Mouse (Mus musculus) adrenal gland, postnatal 25 days (tissue): Measurements from ENCODE around the gene Hrasls5. TPM values are rescaled to one million over a fixed set of nuclear protein-coding genes. Genes with fewer than 3 reads are reported as not detected.

Experiments used
- DNase-seq: peaks from one replicate; pipeline ENCODE4 v3.0.0; 2021; ENCODE audit warnings: mixed read lengths
- total RNA-seq: library from RNA; stranded (reverse); gene quantifications from 2 replicates; pipeline ENCODE4 v1.2.3, GENCODE M21; 2021

The Hrasls5 gene
- total RNA-seq, 1 experiment from 2014 or later: not detected

DNA sequence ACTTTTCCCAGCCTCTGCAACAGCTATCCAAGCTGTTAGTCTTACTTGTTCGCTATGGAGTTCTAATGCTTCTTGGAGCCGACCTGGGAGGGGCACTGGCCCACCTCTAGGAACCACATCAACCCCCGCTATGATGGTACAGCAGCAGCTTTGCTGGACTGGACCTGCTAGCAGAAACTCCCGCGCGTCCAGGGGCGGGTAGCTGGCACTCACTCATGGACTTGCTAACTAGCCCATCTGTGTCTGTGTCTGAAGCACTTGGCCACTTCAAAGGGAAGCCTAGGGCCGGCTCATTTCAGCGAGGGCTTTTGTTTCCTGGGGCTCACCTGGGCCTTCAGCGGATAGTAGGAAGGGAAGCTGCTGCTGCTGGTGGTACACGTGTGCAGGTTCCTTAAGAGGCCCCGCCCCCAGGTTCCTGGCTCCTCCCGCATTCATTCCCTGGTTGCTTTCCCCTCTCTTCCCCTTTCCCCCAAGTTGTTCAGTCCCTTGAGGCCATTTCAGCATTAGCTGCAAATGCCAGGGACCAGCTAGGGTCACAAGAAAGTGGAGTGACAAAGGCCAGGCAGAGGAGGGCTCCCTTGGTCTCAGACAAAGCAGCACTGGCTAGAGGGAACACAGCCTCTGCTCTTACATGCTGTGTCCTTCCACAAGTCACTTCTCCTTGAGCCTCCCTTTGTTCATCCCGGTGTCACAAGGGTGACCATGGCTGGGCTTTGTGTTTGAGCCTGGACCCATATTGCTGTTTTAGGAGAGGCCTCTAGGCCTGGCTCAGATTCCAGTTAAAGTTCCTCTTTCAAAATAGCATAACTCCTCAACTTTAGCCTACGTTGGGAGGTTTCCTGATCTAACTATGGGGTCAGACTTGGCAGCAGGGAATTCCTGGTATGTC, 5.3 kb upstream of the Hrasls5 start, which contains the start of gene Lgals12:
TSS of gene Lgals12 (minus strand) at position 393 of the 889 bp plus-strand sequence.
- DNase-seq: peak; percentile 25

DNA sequence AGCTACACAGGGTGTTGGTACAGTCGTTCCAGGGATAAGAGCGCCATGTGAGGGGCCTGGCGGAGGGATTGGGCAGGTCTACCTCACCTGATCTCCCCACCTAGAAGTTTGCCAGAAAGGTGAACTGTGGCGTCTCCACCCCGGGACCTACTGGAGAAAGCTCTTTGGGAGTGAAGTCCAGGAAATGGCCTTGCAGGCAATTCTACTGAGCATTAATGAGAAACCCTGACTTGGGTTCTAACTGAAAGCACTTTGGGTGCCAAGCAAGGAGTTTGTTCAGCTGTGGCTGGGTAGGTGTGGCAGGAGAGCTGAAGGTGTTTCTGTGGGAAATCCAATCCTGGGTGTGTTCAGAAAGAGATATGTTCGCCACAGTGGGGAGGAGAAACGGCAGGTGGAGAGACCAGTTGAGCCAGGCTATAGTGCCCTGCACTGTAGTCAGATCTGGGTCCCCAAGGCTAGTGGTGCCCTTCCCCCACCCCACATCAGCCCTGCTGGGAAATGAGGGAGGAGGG, 4.6 kb upstream of the Hrasls5 start:
- DNase-seq: no peak

DNA sequence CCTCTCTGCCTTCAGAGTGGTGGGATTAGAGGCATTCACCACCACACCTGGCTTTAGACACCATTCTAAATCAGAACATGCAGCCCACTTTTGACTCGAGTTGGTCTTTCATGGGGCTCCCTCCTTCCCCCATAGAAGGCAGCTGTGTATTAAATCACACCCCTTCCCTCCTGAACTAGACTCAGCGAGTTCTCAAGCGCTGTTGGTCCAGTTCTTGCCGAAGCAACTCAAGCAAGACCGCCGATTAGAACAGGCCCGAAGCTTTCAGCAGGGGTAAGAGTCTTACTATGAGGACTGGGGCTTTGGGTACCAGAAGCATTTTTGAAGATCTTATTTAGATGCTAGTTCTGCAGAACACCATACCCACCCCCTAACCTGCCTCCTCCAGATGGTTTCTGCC, 810 bp downstream of the Hrasls5 start:
- no peak for DNase-seq

DNA sequence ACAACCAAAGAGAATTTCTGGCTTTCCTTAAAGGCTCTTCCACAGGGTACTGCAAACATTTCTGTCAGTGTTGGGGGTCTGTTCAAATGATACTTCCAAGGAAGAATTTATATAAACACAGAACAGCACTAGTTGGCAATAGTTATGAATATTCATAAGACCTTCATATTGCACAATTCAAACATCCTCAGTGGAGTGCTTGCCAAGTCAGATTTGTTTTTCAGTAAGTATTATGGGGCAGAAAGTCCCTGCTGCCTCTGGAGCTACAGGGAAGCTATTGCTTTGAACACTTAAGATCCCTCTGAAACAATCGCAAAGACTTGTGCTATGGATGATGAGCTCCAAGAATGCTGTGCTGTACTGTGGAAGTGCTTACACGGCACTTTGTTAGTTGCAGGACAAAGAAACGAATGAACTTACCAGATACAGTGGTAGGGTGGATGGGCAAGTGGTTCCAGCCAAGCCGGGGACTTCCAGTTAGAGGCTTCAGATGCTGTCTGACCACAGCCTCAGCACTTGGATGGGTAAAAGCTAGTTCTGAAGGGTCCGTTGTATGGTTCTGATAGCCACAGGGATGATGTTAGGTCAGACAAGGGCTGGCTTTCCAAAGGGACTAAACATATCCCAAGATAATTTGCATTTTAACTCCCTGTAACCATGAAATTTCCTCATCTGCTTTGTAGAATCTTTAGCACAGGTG, 4.0 kb downstream of the Hrasls5 start:
- DNase-seq: no peak

DNA sequence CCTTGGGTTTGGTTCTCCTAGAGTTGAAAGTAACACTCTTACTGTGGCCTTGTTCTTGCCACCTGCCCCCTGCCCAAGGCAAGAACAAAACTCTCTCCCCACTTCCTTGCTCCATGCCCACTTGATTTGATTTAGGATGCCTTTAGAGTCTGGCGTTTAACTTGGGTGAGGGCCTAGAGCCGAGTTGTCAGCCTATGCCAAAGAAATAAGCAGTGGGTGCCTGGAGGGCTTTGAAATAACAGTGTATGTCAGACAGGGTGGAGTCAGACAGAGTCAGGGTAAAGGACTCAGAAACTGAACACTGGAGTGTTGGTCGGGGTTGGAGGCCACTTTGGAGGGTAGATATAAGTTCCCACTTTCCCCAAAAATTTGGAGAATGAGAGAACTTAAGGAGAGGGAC, 4.7 kb downstream of the Hrasls5 start:
- DNase-seq: no peak

DNA sequence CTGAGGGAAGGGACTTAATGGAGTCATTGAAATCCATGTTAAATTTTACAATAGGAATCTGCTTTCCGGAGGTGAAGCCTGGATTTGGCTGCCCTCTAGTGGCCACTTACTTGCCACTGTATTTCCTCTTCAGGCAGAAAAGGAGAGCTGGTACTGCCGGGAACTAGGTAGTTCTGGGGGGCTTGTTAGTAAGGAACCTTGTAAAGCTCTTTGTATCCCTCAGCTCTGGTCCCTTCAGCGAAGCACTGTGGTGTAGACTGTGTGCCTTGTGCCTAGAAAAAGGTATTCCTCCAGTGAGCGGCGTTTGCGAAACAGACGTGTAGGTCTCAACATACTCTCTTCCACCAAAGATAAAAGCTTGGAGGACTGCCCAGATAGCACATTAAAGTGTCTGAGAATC, 5.4 kb downstream of the Hrasls5 start:
- peak; percentile 61 for DNase-seq

DNA sequence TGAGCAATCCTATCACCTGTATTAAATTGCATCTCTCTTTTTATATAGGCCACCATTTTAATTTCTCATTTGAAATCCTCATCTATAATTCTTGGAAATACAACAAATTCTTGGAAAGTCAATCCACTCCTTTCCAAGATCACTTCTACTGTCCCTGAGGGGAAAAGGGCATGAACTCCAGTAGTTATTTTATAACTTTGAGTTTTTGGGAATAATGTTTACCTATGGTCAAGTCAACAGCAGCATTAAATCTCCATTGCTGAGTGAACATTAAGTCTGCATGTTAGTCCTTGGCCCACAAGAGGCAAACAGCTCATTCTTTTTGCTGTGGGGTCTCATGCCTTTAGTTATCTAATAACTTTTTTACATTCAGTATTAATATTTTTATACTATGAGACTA, 20.7 kb downstream of the Hrasls5 start:
- DNase-seq: no peak

DNA sequence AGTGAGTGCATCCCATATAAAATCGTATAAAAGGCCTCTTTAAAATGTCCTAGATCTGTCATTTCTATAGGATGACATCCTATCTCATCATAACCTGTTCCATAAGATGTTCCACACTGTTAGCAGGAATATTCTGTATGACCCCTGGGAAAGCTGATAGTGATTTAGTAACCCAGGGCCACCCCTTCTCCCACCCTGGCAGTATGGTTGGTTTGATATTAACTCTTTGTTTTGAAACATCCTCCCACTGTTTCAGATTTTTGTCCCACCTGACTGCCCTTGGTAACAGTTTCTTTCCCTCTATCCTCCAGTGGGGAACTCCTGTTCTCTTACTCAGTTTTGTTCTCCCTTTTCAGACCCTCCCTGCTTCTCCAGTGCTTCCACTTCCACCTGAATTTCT, 21.4 kb downstream of the Hrasls5 start:
- no peak for DNase-seq

DNA sequence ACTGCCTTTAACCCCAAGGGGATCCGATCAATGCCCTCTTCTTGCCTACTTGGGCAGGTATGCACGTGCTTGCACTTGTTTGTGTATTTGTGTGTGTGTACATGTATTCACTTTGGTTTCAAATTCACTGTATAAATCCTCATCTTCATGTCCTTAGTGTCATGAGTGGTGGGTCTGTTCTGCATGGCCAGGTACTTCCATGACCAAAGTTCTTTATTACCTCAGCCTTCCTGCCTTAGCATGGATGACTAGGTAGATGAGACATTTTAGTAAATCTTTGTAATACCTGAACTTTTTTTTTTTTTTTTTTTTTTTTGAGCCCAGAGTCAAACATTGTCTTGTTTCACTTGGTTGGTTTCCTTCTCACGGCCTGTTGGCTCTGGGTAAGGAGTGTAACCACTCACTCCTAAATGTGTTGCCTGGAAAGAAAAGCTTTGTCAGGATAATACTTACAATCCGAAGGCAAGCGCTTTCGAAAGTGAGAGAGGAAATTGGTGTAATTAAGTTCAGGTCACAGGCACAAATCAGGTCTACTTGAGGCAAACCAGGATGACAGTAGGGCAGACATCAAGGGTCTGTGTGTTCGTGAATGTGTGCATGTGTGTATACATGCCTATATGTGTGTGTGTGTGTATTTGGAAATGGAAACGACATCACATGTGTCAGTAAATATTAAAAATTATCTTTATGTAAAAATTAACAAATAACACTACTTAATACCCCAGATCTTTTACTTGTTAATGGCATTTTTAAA, 36.7 kb downstream of the Hrasls5 start:
- DNase-seq: no peak

DNA sequence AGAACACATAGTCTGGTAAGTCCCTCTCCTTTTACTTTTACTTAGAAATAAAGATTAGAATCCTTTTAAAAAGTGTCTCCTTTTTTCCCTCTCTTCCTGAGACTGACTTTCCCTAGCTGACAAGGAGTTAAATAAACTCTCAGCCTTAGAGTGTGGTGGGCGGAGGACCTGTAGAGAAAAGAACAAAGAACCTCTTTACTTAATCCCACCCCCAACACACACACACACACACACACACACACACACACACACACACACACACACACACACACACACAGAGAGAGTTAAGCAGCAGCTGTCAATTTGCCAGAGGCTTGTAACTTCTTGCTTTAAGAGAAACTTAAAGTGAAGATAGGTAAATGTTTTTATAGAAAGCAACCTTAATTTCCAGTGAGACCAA, 59.7 kb downstream of the Hrasls5 start:
- DNase-seq: no peak

DNA sequence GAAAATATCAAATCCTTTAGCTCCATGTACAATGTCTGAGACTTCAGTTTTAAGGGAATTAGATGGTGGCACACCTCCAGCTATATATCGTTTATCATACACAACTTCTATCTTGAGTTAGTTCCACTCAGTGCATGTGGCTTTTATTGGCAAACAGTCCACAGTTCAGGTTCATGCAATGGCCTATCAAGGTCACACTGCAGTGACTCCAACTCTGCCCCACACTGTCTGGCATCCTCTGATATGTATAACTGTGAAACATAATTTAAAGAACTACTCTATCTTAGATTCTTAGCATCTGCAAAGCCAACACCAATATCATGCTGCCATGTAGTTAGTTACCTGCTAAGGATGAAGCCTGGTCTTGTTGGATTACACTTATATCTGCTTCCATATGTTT, 75.6 kb downstream of the Hrasls5 start:
- no peak for DNase-seq

Other genes starting within 250 kb of the Hrasls5 start
- gene Spindoc, start 229.5 kb upstream of the Hrasls5 start, total RNA-seq: 20.9 and 21.1 TPM in 2 replicates
- gene 2700081O15Rik, start 194.9 kb upstream of the Hrasls5 start, total RNA-seq: 30.7 and 33.6 TPM in 2 replicates
- gene Rtn3, start 129.3 kb upstream of the Hrasls5 start, total RNA-seq: 131 TPM in 2 replicates
- gene Atl3, start 118.5 kb upstream of the Hrasls5 start, total RNA-seq: 114 and 171 TPM in 2 replicates
- 29.8 and 41.6 TPM in 2 replicates for gene Pla2g16, start 55.1 kb upstream of the Hrasls5 start, total RNA-seq
- gene Lgals12, start 5.3 kb upstream of the Hrasls5 start, total RNA-seq: 14.1 and 16.8 TPM in 2 replicates
- not detected in 2 replicates for gene Slc22a19, start 98.8 kb downstream of the Hrasls5 start, total RNA-seq
- 0.33 TPM in 1 of 2 replicates, not detected in the other for gene Slc22a26, start 190.1 kb downstream of the Hrasls5 start, total RNA-seq